In the genomic region with DNA sequence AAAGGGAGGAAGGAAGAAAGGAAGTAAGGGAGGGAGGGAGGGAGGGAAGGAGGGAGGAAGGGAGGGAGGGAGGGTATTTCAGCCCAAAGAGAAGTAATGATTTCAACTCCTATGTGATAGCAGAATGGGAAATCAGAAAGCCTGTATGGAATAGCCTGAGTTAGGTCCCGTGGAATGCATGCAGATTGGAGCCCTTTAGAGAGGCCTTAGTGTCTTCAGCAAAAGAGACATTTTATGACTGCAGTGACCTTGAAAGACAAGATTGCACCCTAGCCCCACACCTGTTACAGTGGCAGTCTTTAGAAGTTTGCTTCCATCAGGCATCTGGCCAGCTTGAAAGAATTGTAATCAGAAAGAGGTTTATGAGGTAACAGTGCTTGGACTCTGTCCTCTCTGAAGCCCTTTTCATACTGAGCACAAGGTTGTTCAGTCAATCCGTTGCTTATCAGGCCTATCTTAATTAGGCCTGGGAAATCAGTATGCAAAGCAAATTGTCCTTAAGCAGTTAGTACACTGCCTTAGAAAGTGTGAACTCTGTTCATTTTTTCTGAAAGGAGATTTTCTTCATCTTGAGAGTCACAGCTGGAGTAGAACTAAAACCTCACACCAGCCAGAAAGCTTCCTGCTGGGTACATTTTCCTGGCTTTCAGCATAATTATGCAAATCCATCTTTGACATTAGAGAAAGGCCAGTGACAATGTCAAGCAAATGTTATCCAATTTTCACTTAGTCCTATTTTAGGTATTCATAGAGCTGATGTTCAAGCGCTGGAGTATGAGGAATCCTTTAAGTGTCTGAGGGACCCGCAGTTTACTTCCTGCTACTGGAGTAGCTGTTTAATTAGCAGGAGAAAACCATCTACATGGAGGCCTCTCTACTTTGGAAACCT, we compare ENCODE assay signal across 21 mouse cellular contexts. TPM values are rescaled to one million over a fixed set of nuclear protein-coding genes. Genes with fewer than 3 reads are reported as not detected.
DNase-seq lines count a peak whose midpoint lies in the region; ATAC-seq and TF ChIP-seq lines count a peak whose summit lies in the region.
"Had no signal": no experiment of that assay in that cellular context is flagged by ENCODE, and none has a peak within 500 bp of the region (broad histone marks: within the 10 kb centered on the region; RNA-seq: fewer than 3 reads in every experiment).

No protein-coding gene starts in this region.

- peak; percentile 33; the same call in 1 of the 2 replicates for ATAC-seq in forebrain, embryonic 13.5 days
- no peak for ATAC-seq in forebrain, postnatal 0 days
- ATAC-seq in midbrain, embryonic 11.5 days (ENCODE audit: low FRiP score) = peak; percentile 58
- ATAC-seq in intestine, embryonic 16.5 days = peak; percentile 99
- ATAC-seq in midbrain, embryonic 16.5 days = peak; percentile 59; the same call in 1 of the 2 replicates
- ATAC-seq: hindbrain, embryonic 16.5 days; liver, postnatal 0 days; lung, postnatal 0 days had no signal

- peak overlapping the region; percentile 44; the same call in 1 of the 2 replicates for H3K27ac ChIP-seq in forebrain, embryonic 13.5 days
- no peak overlapping the region for H3K27ac ChIP-seq in forebrain, postnatal 0 days (ENCODE audit: low read depth, low read length)
- no peak overlapping the region for H3K27ac ChIP-seq in midbrain, embryonic 11.5 days (ENCODE audit: low read depth, low read length)
- no peak overlapping the region for H3K27ac ChIP-seq in midbrain, embryonic 10.5 days (replicated peaks)
- peak overlapping the region; percentile 54 for H3K27ac ChIP-seq in intestine, embryonic 16.5 days (ENCODE audit: low read length)
- H3K27ac ChIP-seq in midbrain, embryonic 16.5 days (ENCODE audit: low read length) = no peak overlapping the region
- H3K27ac ChIP-seq: heart, embryonic 15.5 days; limb, embryonic 10.5 days; stomach, postnatal 0 days had no signal

- no peaks in the 10 kb centered on the region for H3K9me3 ChIP-seq in forebrain, embryonic 13.5 days (replicated peaks)
- H3K9me3 ChIP-seq in forebrain, postnatal 0 days (ENCODE audit: low read length) = no peaks in the 10 kb centered on the region
- H3K9me3 ChIP-seq in midbrain, embryonic 11.5 days (ENCODE audit: control insufficient read depth, low read length) = no peaks in the 10 kb centered on the region
- no peaks in the 10 kb centered on the region for H3K9me3 ChIP-seq in midbrain, embryonic 10.5 days (replicated peaks)
- H3K9me3 ChIP-seq in intestine, embryonic 16.5 days (ENCODE audit: control insufficient read depth, low read length) = no peaks in the 10 kb centered on the region
- H3K9me3 ChIP-seq in midbrain, embryonic 16.5 days (replicated peaks; ENCODE audit: control insufficient read depth, low read length, poor library complexity, severe bottlenecking) = no peaks in the 10 kb centered on the region
- H3K9me3 ChIP-seq: heart, embryonic 15.5 days; limb, embryonic 10.5 days had no signal

- TF ChIP-seq CTCF in forebrain, postnatal 0 days (IDR thresholded peaks at IDR 0.05; ENCODE audit: low read depth) = no peak

- no peak overlapping the region for H3K4me2 ChIP-seq in forebrain, embryonic 13.5 days
- H3K4me2 ChIP-seq in forebrain, postnatal 0 days (ENCODE audit: low read depth) = no peak overlapping the region
- no peak overlapping the region for H3K4me2 ChIP-seq in midbrain, embryonic 11.5 days
- H3K4me2 ChIP-seq in intestine, embryonic 16.5 days (ENCODE audit: low read depth, low read length) = no peak overlapping the region
- no peak overlapping the region for H3K4me2 ChIP-seq in midbrain, embryonic 16.5 days (ENCODE audit: low read length)
- H3K4me2 ChIP-seq: heart, embryonic 15.5 days had no signal

- no peak overlapping the region for H3K9ac ChIP-seq in forebrain, embryonic 13.5 days
- no peak overlapping the region for H3K9ac ChIP-seq in forebrain, postnatal 0 days
- H3K9ac ChIP-seq in midbrain, embryonic 11.5 days (ENCODE audit: low read length) = no peak overlapping the region
- H3K9ac ChIP-seq in intestine, embryonic 16.5 days (ENCODE audit: low read depth, low read length) = no peak overlapping the region
- H3K9ac ChIP-seq in midbrain, embryonic 16.5 days (ENCODE audit: low read depth, low read length) = no peak overlapping the region
- H3K9ac ChIP-seq: heart, embryonic 15.5 days; liver, postnatal 0 days had no signal

- H3K27me3 ChIP-seq in forebrain, embryonic 13.5 days = no peaks in the 10 kb centered on the region
- H3K27me3 ChIP-seq in forebrain, postnatal 0 days (ENCODE audit: insufficient read depth, low read length) = no peaks in the 10 kb centered on the region
- H3K27me3 ChIP-seq in midbrain, embryonic 11.5 days (ENCODE audit: control insufficient read depth, insufficient read depth, low read length) = no peaks in the 10 kb centered on the region; the same call in 1 of the 2 replicates
- H3K27me3 ChIP-seq in midbrain, embryonic 10.5 days (ENCODE audit: low read depth, poor library complexity, severe bottlenecking) = peaks cover 46% of the 10 kb centered on the region
- no peaks in the 10 kb centered on the region for H3K27me3 ChIP-seq in intestine, embryonic 16.5 days (replicated peaks; ENCODE audit: control insufficient read depth, insufficient read depth, low read length)
- H3K27me3 ChIP-seq in midbrain, embryonic 16.5 days (ENCODE audit: control insufficient read depth, insufficient read depth, low read depth, low read length) = no peaks in the 10 kb centered on the region
- H3K27me3 ChIP-seq: heart, embryonic 15.5 days had no signal

- WGBS in forebrain, embryonic 13.5 days = 29% methylated on average over 4 of the region's 4 CpGs
- WGBS in forebrain, postnatal 0 days = 44% methylated on average over 4 of the region's 4 CpGs
- 38% methylated on average over 4 of the region's 4 CpGs for WGBS in midbrain, embryonic 11.5 days
- WGBS in midbrain, embryonic 10.5 days = 47% methylated on average over 4 of the region's 4 CpGs
- 56% methylated on average over 4 of the region's 4 CpGs for WGBS in intestine, embryonic 16.5 days
- 28% methylated on average over 4 of the region's 4 CpGs for WGBS in midbrain, embryonic 16.5 days

- 0 out of 2 replicates have a peak, but pooled peaks cover 8% of the 10 kb centered on the region for H3K4me1 ChIP-seq in forebrain, embryonic 13.5 days
- H3K4me1 ChIP-seq in forebrain, postnatal 0 days (ENCODE audit: insufficient read depth) = no peaks in the 10 kb centered on the region
- no peaks in the 10 kb centered on the region for H3K4me1 ChIP-seq in midbrain, embryonic 11.5 days (ENCODE audit: control insufficient read depth, insufficient read depth, low read length)
- peaks cover 12% of the 10 kb centered on the region for H3K4me1 ChIP-seq in midbrain, embryonic 10.5 days
- H3K4me1 ChIP-seq in intestine, embryonic 16.5 days (ENCODE audit: control insufficient read depth, insufficient read depth, low read length) = no peaks in the 10 kb centered on the region
- H3K4me1 ChIP-seq in midbrain, embryonic 16.5 days (ENCODE audit: control insufficient read depth, insufficient read depth, low read length) = peaks cover 7% of the 10 kb centered on the region; the same call in 1 of the 2 replicates
- H3K4me1 ChIP-seq: heart, embryonic 15.5 days; limb, embryonic 10.5 days had no signal

- H3K36me3 ChIP-seq in forebrain, embryonic 13.5 days (ENCODE audit: poor library complexity, severe bottlenecking) = no peaks in the 10 kb centered on the region
- H3K36me3 ChIP-seq in forebrain, postnatal 0 days (ENCODE audit: insufficient read depth) = no peaks in the 10 kb centered on the region
- H3K36me3 ChIP-seq in midbrain, embryonic 11.5 days (ENCODE audit: control insufficient read depth, insufficient read depth, low read length) = no peaks in the 10 kb centered on the region
- H3K36me3 ChIP-seq in midbrain, embryonic 10.5 days = no peaks in the 10 kb centered on the region
- H3K36me3 ChIP-seq in intestine, embryonic 16.5 days (ENCODE audit: control insufficient read depth, insufficient read depth, low read length) = no peaks in the 10 kb centered on the region
- H3K36me3 ChIP-seq in midbrain, embryonic 16.5 days (ENCODE audit: control insufficient read depth, insufficient read depth, low read length) = no peaks in the 10 kb centered on the region
- H3K36me3 ChIP-seq: heart, embryonic 15.5 days; limb, embryonic 10.5 days had no signal

- no peak for DNase-seq in forebrain, postnatal 0 days
- DNase-seq in midbrain, embryonic 11.5 days (ENCODE audit: low spot score, missing footprints) = peak; percentile 85
- DNase-seq in midbrain, embryonic 10.5 days (ENCODE audit: low spot score) = no peak
- no peak for DNase-seq in neural tube, embryonic 10.5 days (ENCODE audit: extremely low spot score, low spot score)
- no peak for DNase-seq in spleen, postnatal 4 days (ENCODE audit: low spot score in 2 of 2)
- DNase-seq: cerebellum, adult 11-12 months; cerebellum, postnatal 14 days; gastrocnemius, postnatal 36 days; heart, postnatal 4 days; liver; liver, postnatal 0 days; thymus, adult 2 months; thymus, postnatal 4 days had no signal

- H3K4me3 ChIP-seq in forebrain, embryonic 13.5 days = no peak overlapping the region
- H3K4me3 ChIP-seq in forebrain, postnatal 0 days (ENCODE audit: low read depth, low read length) = no peak overlapping the region
- H3K4me3 ChIP-seq in midbrain, embryonic 11.5 days (ENCODE audit: low read depth, low read length) = no peak overlapping the region
- H3K4me3 ChIP-seq in midbrain, embryonic 10.5 days = no peak overlapping the region
- no peak overlapping the region for H3K4me3 ChIP-seq in intestine, embryonic 16.5 days (ENCODE audit: low read length)
- H3K4me3 ChIP-seq in midbrain, embryonic 16.5 days (ENCODE audit: low read depth, low read length) = no peak overlapping the region
- H3K4me3 ChIP-seq: heart, embryonic 15.5 days; limb, embryonic 10.5 days had no signal

RNA-seq across cellular contexts. Expression of gene Amot, which starts 38.9 kb away (rescaled TPM):
- polyA plus RNA-seq in forebrain, embryonic 13.5 days (2015; fragmentation: Nextera tagmentation; extraction: Ambion mirVana) = 11.1 and 13.2 TPM in 2 replicates
- 13.2 and 18.3 TPM in 2 replicates for total RNA-seq in forebrain, postnatal 0 days (2014; rRNA removed)
- polyA plus RNA-seq in forebrain, postnatal 0 days (2015; fragmentation: Nextera tagmentation; extraction: Ambion mirVana) = 4.5 and 7.7 TPM in 2 replicates
- polyA plus RNA-seq in midbrain, embryonic 11.5 days (2014; fragmentation: Nextera tagmentation; extraction: Ambion mirVana) = 10.5 and 11.5 TPM in 2 replicates
- 12.3 and 12.9 TPM in 2 replicates for polyA plus RNA-seq in midbrain, embryonic 10.5 days (2016; fragmentation: Nextera tagmentation; extraction: Ambion mirVana)
- polyA plus RNA-seq in intestine, embryonic 16.5 days (2015; fragmentation: Nextera tagmentation; extraction: Ambion mirVana) = 14.2 and 15.4 TPM in 2 replicates
- 7.9 and 9.2 TPM in 2 replicates for polyA plus RNA-seq in midbrain, embryonic 16.5 days (2015; fragmentation: Nextera tagmentation; extraction: Ambion mirVana)

Comparison
In these comparisons a context has a peak if more than half of its experiments do, and no peak if none do; other contexts are left out.
1. H3K27ac ChIP-seq: peak in forebrain, embryonic 13.5 days (single experiment) and intestine, embryonic 16.5 days (single experiment); none in forebrain, postnatal 0 days (single experiment), midbrain, embryonic 11.5 days (single experiment), midbrain, embryonic 10.5 days (single experiment) and midbrain, embryonic 16.5 days (single experiment).